Mouse (Mus musculus): ENCODE measurements around the gene Aif1l.

- TF ChIP-seq CTCF (IDR thresholded peaks at IDR 0.05) (no peak), EP300 (IDR thresholded peaks at IDR 0.05) (no peak)
Measured at GRCm38 (mm10) chr2:31961791-31962222, 11.9 kb downstream of the Aif1l start.

Measured in lung, postnatal 0 days (tissue).